Mouse (Mus musculus) liver, postnatal 0 days (tissue): ENCODE data around the gene Bysl. TPM values are rescaled to one million over a fixed set of nuclear protein-coding genes. Genes with fewer than 3 reads are reported as not detected.

Experiments used
- ATAC-seq: fragments of 200-750 bp; cut with Nextera tagmentation; 2 replicates; pipeline ENCODE4 v1.8.0; 2017; ENCODE audit warnings: mild to moderate bottlenecking, moderate library complexity
- DNase-seq: peaks from one replicate; pipeline ENCODE4 v3.0.0-alpha.2; 2016
- H3K27ac ChIP-seq: fragments of 300-500 bp; sonication (generic); 2 replicates; pipeline ENCODE4 v1.5.1; 2014; ENCODE audit warnings: antibody characterized with exemption, moderate library complexity, mild to moderate bottlenecking, low read depth
- H3K27me3 ChIP-seq: fragments of 300-500 bp; sonication (generic); 2 replicates; pipeline ENCODE4 v1.6.1; 2014; ENCODE audit warnings: low read length, control low read depth, mixed read lengths; ENCODE audit not compliant: insufficient read depth
- H3K36me3 ChIP-seq: fragments of 300-500 bp; sonication (generic); replicated peaks from 2 replicates; pipeline ENCODE4 v1.6.1; 2014; ENCODE audit warnings: mild to moderate bottlenecking, control low read depth, low read length, moderate library complexity, mixed read lengths; ENCODE audit not compliant: insufficient read depth
- H3K4me1 ChIP-seq: fragments of 300-500 bp; sonication (generic); 2 replicates; pipeline ENCODE4 v1.6.1; 2014; ENCODE audit warnings: antibody characterized with exemption, mild to moderate bottlenecking, control low read depth; ENCODE audit not compliant: insufficient read depth
- H3K4me2 ChIP-seq: fragments of 300-500 bp; sonication (generic); 2 replicates; pipeline ENCODE4 v1.6.1; 2014; ENCODE audit warnings: low read depth, mild to moderate bottlenecking, low read length, moderate library complexity, mixed read lengths
- H3K4me3 ChIP-seq: fragments of 300-500 bp; sonication (generic); 2 replicates; pipeline ENCODE4 v1.5.1; 2014; ENCODE audit warnings: low read depth, low read length
- H3K9ac ChIP-seq: fragments of 300-500 bp; sonication (generic); replicated peaks from 2 replicates; pipeline ENCODE4 v1.6.1; 2014; ENCODE audit warnings: mild to moderate bottlenecking, moderate library complexity
- H3K9me3 ChIP-seq: fragments of 300-500 bp; sonication (generic); 2 replicates; pipeline ENCODE4 v1.6.1; 2016; ENCODE audit warnings: mild to moderate bottlenecking, control low read depth, low read length, mixed read lengths
- CTCF ChIP-seq: sonication (generic); IDR thresholded peaks from 2 replicates; pipeline ENCODE4 v1.5.1; 2016; ENCODE audit warnings: antibody characterized with exemption, low read depth
- EP300 ChIP-seq: IDR thresholded peaks from 2 replicates; pipeline ENCODE4 v1.6.1; 2016; ENCODE audit warnings: antibody characterized with exemption, low read depth, mild to moderate bottlenecking
- WGBS: fragments of 180-500 bp; shearing (Covaris S2); extraction: QIAGEN DNeasy Blood & Tissue Kit; methylation state at CpG from one replicate; pipeline ENCODE4 v1.1.7; 2014; ENCODE audit not compliant: insufficient replicate concordance; 5-methylcytosine and 5-hydroxymethylcytosine counted together
- polyA plus RNA-seq: library from polyadenylated mRNA; unstranded; fragments of >200 nt; fragmentation: Nextera tagmentation; extraction: Ambion mirVana; gene quantifications from 2 replicates; pipeline ENCODE4 v1.2.1, GENCODE M21; 2015

The Bysl gene
- polyA plus RNA-seq, 1 experiment from 2014 or later = 10.6 TPM

DNA sequence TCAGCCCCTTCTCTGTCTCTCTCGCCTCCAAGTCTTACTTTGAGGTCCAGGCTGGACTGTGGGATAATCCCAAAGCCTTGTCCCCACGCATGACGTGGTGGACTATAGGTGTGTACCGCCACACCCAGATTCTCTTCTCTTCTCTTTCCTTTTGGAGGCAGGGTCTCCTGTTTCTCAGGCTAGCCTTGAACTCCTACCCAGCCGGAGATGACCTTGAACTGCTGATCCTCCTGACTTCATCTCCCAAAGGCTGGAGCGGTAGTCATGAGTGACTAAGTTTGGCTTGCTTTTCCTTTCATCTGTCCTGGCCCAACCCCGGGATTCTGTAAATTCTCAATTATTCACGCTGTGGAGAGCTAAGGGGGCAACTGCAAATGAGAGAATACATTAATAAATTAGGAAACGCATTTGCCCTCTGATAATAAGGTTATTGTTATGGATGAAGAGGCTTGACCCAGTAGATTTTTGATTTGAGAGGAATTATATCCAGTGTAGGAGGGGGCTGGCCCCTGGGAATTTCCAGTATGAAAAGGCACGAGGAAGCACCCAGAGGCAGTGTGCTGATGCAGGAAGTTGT lies 42.3 kb downstream of the Bysl start:
- no peak for ATAC-seq
- Histone ChIP-seq H3K27ac (peak overlapping the region; percentile 62), H3K9ac (0 out of 2 replicates have a peak overlapping the region, but pooled peaks have one; percentile 16), H3K4me1 (peaks cover 20% of the 10 kb centered on the region), H3K4me2 (peak overlapping the region; percentile 44), H3K9me3 (no peaks in the 10 kb centered on the region), H3K36me3 (peaks cover 4% of the 10 kb centered on the region; the same call in 1 of the 2 replicates), H3K27me3 (no peaks in the 10 kb centered on the region), H3K4me3 (no peak overlapping the region)
- TF ChIP-seq EP300 = no peak
- no peak for TF ChIP-seq CTCF
- DNase-seq = no peak
- 85% methylated on average over 10 of the region's 10 CpGs for WGBS

DNA sequence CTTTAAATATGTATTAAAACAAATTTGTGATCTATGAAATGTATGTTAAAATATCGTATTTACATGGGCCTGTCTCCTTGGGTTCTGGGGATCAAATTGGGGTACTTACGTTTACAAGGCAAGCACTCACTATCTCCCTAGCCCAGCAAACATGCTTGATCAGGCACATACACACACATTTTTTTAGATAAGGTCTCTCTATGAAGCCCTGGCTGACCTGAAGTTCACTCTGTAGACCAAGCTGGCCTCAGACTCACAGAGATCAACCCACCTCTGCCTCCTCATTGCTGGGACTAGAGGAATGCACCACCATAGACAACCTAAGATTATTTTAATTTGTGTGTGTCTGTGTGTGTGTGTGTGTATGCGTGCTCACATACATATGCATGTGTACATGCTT lies 42.9 kb downstream of the Bysl start:
- Histone ChIP-seq H3K4me3 (no peak overlapping the region), H3K4me2 (peak overlapping the region; percentile 44), H3K36me3 (peaks cover 4% of the 10 kb centered on the region; the same call in 1 of the 2 replicates), H3K9ac (0 out of 2 replicates have a peak overlapping the region, but pooled peaks have one; percentile 16), H3K4me1 (peaks cover 20% of the 10 kb centered on the region), H3K27ac (peak overlapping the region; percentile 62), H3K27me3 (no peaks in the 10 kb centered on the region), H3K9me3 (no peaks in the 10 kb centered on the region)
- DNase-seq (no peak), ATAC-seq (peak; percentile 86)
- TF ChIP-seq EP300 = peak; percentile 94
- no peak for TF ChIP-seq CTCF
- 67% methylated on average over 3 of the region's 3 CpGs for WGBS

DNA sequence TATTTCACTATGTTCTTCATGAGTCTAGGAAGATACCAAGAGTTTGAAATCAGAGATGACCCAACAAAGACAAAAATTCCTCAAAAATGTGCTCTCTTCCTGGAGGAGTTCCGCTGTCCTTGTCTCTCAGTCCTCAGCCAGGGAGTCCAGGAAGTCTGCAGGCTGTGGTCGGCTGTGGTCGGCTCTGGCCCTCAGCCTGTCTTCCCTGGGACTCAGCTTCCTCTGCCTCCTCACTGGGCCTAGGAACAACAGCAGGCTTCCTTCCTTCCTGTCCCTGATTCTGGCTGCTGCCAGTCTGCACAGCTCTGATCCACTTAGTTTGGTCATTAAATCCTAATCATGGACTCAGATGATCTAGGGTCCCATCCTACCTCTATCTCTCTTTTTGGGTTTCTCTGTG lies 44.0 kb downstream of the Bysl start:
- Histone ChIP-seq H3K36me3 (peaks cover 4% of the 10 kb centered on the region; the same call in 1 of the 2 replicates), H3K4me1 (peaks cover 23% of the 10 kb centered on the region), H3K4me2 (no peak overlapping the region), H3K27me3 (no peaks in the 10 kb centered on the region), H3K9me3 (no peaks in the 10 kb centered on the region), H3K4me3 (no peak overlapping the region), H3K9ac (0 out of 2 replicates have a peak overlapping the region, but pooled peaks have one; percentile 34), H3K27ac (peak overlapping the region; percentile 59)
- 45% methylated on average over 3 of the region's 3 CpGs for WGBS
- ATAC-seq (peak; percentile 34), DNase-seq (no peak)
- TF ChIP-seq EP300 (no peak), CTCF (no peak)

DNA sequence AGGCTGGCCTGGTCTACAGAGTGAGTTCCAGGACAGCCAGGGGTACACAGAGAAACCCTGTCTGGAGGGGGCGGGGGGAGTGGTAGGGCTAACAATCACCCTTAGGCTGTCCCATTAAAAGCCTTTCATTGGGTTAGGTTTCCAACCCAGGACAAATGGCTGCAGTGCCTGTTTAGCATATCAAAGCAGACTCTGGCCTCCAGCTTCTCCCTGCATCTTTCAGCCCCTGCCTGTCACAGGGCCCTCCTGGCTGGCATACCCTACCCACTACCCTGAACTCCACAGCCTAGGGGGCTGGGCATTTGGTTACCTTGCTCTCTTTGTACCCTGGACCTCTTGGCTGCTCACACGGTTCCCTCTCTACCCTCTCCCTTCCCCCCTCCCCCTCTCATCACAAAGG lies 45.2 kb downstream of the Bysl start:
- H3K4me2 ChIP-seq = no peak overlapping the region
- WGBS = 75% methylated on average over 2 of the region's 2 CpGs
- H3K9ac ChIP-seq = no peak overlapping the region
- ATAC-seq = peak; percentile 28; the same call in 1 of the 2 replicates
- H3K27ac ChIP-seq = no peak overlapping the region
- peaks cover 23% of the 10 kb centered on the region for H3K4me1 ChIP-seq
- H3K27me3 ChIP-seq = no peaks in the 10 kb centered on the region
- TF ChIP-seq EP300 (no peak), CTCF (no peak)
- no peak overlapping the region for H3K4me3 ChIP-seq
- H3K9me3 ChIP-seq = no peaks in the 10 kb centered on the region
- DNase-seq = no peak
- H3K36me3 ChIP-seq = no peaks in the 10 kb centered on the region; the same call in 1 of the 2 replicates

DNA sequence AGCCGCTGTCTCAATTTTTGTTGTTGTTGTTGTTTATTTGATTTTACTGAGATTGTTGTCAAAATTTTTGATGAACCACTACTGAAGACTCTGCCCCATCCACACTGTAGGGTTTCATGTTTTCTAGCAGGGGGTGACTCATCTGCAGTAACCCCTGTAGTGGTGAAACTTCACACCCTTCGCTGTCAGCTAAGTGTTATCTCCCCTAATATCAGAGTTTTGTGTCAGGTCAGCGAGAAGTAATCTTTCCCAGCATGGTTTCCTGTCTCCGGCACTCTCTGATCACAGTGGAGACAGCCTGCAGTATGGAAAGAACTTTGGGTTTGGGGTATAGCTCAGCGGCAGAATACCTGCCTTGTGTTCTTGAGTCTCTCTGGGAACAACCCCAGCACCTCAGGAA lies 46.7 kb downstream of the Bysl start:
- TF ChIP-seq EP300 (no peak), CTCF (no peak)
- DNase-seq (no peak), ATAC-seq (no peak)
- Histone ChIP-seq H3K27me3 (no peaks in the 10 kb centered on the region), H3K9me3 (no peaks in the 10 kb centered on the region), H3K9ac (no peak overlapping the region), H3K4me1 (peaks cover 23% of the 10 kb centered on the region), H3K36me3 (no peaks in the 10 kb centered on the region; the same call in 1 of the 2 replicates), H3K27ac (no peak overlapping the region), H3K4me3 (no peak overlapping the region), H3K4me2 (no peak overlapping the region)
- 49% methylated on average over 5 of the region's 5 CpGs for WGBS

DNA sequence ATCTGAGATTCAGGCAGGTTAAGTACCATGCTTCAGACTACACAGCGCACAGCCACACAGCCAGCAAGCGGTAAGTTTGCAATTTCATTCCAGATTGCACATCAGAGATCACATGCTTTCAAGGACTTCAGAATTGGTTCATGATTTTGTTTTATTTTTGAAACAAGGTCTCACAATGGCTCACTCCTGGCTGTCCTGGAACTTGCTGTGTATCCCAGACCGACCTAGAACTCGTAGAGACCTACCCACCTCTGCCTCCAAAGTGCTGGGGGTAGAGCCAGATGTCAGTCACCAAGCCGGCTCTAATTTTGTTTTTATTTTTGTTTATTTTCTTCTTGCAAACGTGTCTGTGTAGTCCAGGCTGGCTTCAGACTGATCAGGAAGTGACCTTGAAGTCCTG lies 48.4 kb downstream of the Bysl start:
- WGBS = 78% methylated on average over 6 of the region's 6 CpGs
- Histone ChIP-seq H3K27ac (no peak overlapping the region), H3K9me3 (no peaks in the 10 kb centered on the region), H3K4me1 (peaks cover 18% of the 10 kb centered on the region), H3K4me3 (no peak overlapping the region), H3K9ac (no peak overlapping the region), H3K36me3 (no peaks in the 10 kb centered on the region; the same call in none of the 2 replicates), H3K4me2 (no peak overlapping the region), H3K27me3 (no peaks in the 10 kb centered on the region)
- no peak for TF ChIP-seq EP300
- no peak for TF ChIP-seq CTCF
- DNase-seq (no peak), ATAC-seq (no peak)
